Mouse (Mus musculus) mature B cell (primary cell): ENCODE measurements around the gene Cdh5.

Source experiments
- in situ Hi-C: fragments of 300-500 bp; cut with MboI; formaldehyde crosslinking; loops from 2 replicates; pipeline ENCODE4 v1.14.3; 2019

Cdh5 gene

DNA sequence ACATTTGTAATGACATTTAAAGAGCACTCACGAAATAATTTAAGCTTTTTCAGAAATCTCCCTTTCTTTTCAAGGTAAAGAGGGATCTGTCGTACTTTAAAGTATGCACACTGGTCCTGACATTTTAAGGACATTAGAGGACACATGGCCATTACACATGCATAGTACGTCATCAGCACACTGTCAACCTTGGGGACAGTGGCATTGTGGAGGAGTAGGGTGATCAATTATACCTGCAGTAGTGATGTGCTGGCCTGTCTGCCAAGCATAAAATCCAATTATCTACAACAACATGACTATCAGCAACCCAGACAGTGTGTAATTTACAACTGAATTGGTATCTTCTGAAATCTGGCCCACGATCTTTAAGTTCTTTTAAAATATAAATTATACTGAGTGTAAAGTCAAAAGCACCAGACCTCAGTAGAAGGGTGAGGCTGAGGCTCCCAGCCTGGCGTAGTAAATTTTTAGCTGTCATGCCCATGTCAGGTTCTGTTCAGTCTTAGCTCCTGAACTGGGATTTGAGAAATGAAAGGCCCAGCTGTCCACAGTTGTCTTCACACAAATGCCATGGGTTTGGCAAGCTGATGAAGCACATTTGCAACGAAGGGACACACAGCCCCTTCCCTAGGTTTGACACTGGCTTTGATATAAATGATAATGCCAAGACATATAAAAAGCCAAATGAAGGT lies 89.5 kb downstream of the Cdh5 start:
- in situ Hi-C loops, result no loop called here

DNA sequence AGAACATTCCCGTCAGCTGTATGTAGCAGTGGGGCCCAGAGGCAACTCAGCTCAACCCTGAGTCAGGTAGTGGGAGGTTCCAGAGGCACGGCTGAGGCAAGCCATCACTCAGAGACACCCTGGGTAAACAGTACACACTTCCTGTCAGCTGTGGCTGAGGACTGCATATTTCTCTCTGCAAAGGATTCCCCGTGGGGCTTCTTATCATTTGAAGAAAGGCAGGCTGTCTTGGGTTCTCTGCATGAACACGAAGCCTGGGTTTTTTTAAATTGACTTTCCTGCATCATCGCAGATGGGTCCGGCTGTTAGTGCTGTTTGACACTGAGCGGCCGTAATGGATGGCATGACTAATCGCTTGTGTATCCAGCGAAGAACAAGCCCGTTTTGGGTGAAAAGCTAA lies 90.1 kb downstream of the Cdh5 start:
- in situ Hi-C loops, result no loop called here
